Mouse (Mus musculus): ENCODE results near the gene Bloc1s4. TPM values are rescaled to one million over a fixed set of nuclear protein-coding genes. Genes with fewer than 3 reads are reported as not detected.

The Bloc1s4 gene
- polyA plus RNA-seq, 1 experiment from 2014 or later, result 27.0 TPM

DNA sequence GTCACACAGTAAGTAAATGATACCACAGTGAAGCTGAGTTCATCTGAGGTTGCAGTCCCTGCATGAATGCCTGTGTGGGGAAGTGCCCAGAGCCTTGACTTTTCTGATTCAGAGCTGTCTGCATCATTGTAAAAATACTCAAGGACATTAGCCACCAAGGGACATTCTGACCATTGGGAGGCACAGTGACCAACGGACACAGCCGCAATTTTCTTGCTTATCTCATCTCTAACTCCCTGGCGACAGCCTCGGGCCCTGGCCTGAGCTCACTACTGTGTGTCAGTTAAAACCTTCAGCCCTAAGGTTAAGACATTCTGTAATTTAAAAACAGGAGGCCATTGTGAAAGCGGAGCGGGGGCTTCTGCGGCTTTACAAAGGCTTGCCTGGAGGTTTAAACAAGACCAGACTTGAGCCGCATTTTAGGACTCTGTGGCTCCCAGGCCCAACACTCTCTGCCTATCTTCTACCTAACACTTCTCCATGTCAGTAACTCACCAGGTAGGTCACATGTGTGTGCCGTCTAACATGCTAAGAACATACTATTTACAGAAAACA, 27.6 kb upstream of the Bloc1s4 start:
- no peak overlapping the region for H3K4me3 ChIP-seq (ENCODE audit: low read depth, low read length)
- H3K36me3 ChIP-seq (ENCODE audit: control insufficient read depth, insufficient read depth, low read length), result no peaks in the 10 kb centered on the region
- 50% methylated on average over 9 of the region's 9 CpGs for WGBS
- no peak overlapping the region for H3K9ac ChIP-seq (replicated peaks; ENCODE audit: low read depth, low read length)
- no peaks in the 10 kb centered on the region for H3K9me3 ChIP-seq (ENCODE audit: control insufficient read depth, low read length)
- H3K4me2 ChIP-seq (ENCODE audit: low read depth, low read length), result no peak overlapping the region
- H3K27me3 ChIP-seq (ENCODE audit: control insufficient read depth, insufficient read depth, low read length), result no peaks in the 10 kb centered on the region
- ATAC-seq (ENCODE audit: low read depth), result no peak
- H3K4me1 ChIP-seq (ENCODE audit: control insufficient read depth, insufficient read depth, low read length), result no peaks in the 10 kb centered on the region
- no peak overlapping the region for H3K27ac ChIP-seq (ENCODE audit: low read depth, low read length)

DNA sequence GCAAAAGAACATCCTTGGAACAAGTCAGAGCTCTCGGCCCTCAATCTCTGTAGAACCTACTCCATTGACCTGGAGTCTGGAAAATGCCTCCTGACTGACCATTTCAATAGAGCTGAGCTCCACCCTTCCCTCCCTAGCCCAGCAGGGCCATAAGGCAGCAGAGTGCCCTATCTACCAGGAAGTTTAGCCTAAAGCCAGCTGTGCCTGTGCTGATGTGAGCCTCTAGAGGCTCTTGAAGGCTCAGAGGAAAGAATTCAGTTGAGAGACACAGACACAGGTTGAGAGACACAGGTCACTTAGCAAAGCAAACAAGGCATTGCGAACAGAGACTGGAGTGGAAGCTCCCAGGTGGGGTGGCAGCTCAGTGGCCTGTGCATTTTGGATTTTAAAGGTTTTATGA, 26.9 kb upstream of the Bloc1s4 start:
- no peak overlapping the region for H3K4me3 ChIP-seq (ENCODE audit: low read depth, low read length)
- H3K9ac ChIP-seq (replicated peaks; ENCODE audit: low read depth, low read length), result no peak overlapping the region
- H3K36me3 ChIP-seq (ENCODE audit: control insufficient read depth, insufficient read depth, low read length), result no peaks in the 10 kb centered on the region
- no peak for ATAC-seq (ENCODE audit: low read depth)
- WGBS, result 74% methylated on average over 2 of the region's 2 CpGs
- H3K27ac ChIP-seq (ENCODE audit: low read depth, low read length), result no peak overlapping the region
- H3K4me1 ChIP-seq (ENCODE audit: control insufficient read depth, insufficient read depth, low read length), result no peaks in the 10 kb centered on the region
- H3K27me3 ChIP-seq (ENCODE audit: control insufficient read depth, insufficient read depth, low read length), result no peaks in the 10 kb centered on the region
- H3K4me2 ChIP-seq (ENCODE audit: low read depth, low read length), result no peak overlapping the region
- H3K9me3 ChIP-seq (ENCODE audit: control insufficient read depth, low read length), result no peaks in the 10 kb centered on the region

GRCm38 (mm10) chr5:36772586-36772985, 24.1 kb upstream of the Bloc1s4 start:
- Histone ChIP-seq H3K27me3 (ENCODE audit: control insufficient read depth, insufficient read depth, low read length) (no peaks in the 10 kb centered on the region), H3K36me3 (ENCODE audit: control insufficient read depth, insufficient read depth, low read length) (no peaks in the 10 kb centered on the region), H3K4me2 (ENCODE audit: low read depth, low read length) (no peak overlapping the region), H3K9ac (replicated peaks; ENCODE audit: low read depth, low read length) (no peak overlapping the region), H3K9me3 (ENCODE audit: control insufficient read depth, low read length) (no peaks in the 10 kb centered on the region), H3K4me3 (ENCODE audit: low read depth, low read length) (no peak overlapping the region), H3K4me1 (ENCODE audit: control insufficient read depth, insufficient read depth, low read length) (peaks cover under 1% of the 10 kb centered on the region; the same call in 1 of the 2 replicates), H3K27ac (ENCODE audit: low read depth, low read length) (no peak overlapping the region)
- no peak for ATAC-seq (ENCODE audit: low read depth)
- 72% methylated on average over 5 of the region's 5 CpGs for WGBS

GRCm38 (mm10) chr5:36769603-36770002, 21.2 kb upstream of the Bloc1s4 start:
- no peak for ATAC-seq (ENCODE audit: low read depth)

GRCm38 (mm10) chr5:36766958-36767703, 18.7 kb upstream of the Bloc1s4 start:
- Histone ChIP-seq H3K4me2 (ENCODE audit: low read depth, low read length) (no peak overlapping the region), H3K36me3 (ENCODE audit: control insufficient read depth, insufficient read depth, low read length) (no peaks in the 10 kb centered on the region), H3K4me1 (ENCODE audit: control insufficient read depth, insufficient read depth, low read length) (peaks cover 7% of the 10 kb centered on the region; the same call in 1 of the 2 replicates), H3K9ac (replicated peaks; ENCODE audit: low read depth, low read length) (no peak overlapping the region), H3K4me3 (ENCODE audit: low read depth, low read length) (no peak overlapping the region), H3K27ac (ENCODE audit: low read depth, low read length) (no peak overlapping the region), H3K27me3 (ENCODE audit: control insufficient read depth, insufficient read depth, low read length) (no peaks in the 10 kb centered on the region), H3K9me3 (ENCODE audit: control insufficient read depth, low read length) (no peaks in the 10 kb centered on the region)
- peak; percentile 81; the same call in 1 of the 2 replicates for ATAC-seq (ENCODE audit: low read depth)
- 20% methylated on average over 10 of the region's 10 CpGs for WGBS

More at GRCm38 (mm10) chr5:36769603-36770002, 21.2 kb upstream of the Bloc1s4 start:
- Histone ChIP-seq H3K4me2 (ENCODE audit: low read depth, low read length) (no peak overlapping the region), H3K27ac (ENCODE audit: low read depth, low read length) (no peak overlapping the region), H3K4me1 (ENCODE audit: control insufficient read depth, insufficient read depth, low read length) (peaks cover 7% of the 10 kb centered on the region; the same call in 1 of the 2 replicates), H3K4me3 (ENCODE audit: low read depth, low read length) (no peak overlapping the region), H3K36me3 (ENCODE audit: control insufficient read depth, insufficient read depth, low read length) (no peaks in the 10 kb centered on the region), H3K27me3 (ENCODE audit: control insufficient read depth, insufficient read depth, low read length) (no peaks in the 10 kb centered on the region), H3K9ac (replicated peaks; ENCODE audit: low read depth, low read length) (no peak overlapping the region), H3K9me3 (ENCODE audit: control insufficient read depth, low read length) (no peaks in the 10 kb centered on the region)
- WGBS, result 84% methylated on average over 3 of the region's 3 CpGs

GRCm38 (mm10) chr5:36759848-36760247, 11.4 kb upstream of the Bloc1s4 start:
- Histone ChIP-seq H3K9ac (replicated peaks; ENCODE audit: low read depth, low read length) (no peak overlapping the region), H3K4me2 (ENCODE audit: low read depth, low read length) (no peak overlapping the region), H3K27ac (ENCODE audit: low read depth, low read length) (no peak overlapping the region), H3K27me3 (ENCODE audit: control insufficient read depth, insufficient read depth, low read length) (no peaks in the 10 kb centered on the region), H3K4me1 (ENCODE audit: control insufficient read depth, insufficient read depth, low read length) (no peaks in the 10 kb centered on the region), H3K9me3 (ENCODE audit: control insufficient read depth, low read length) (no peaks in the 10 kb centered on the region), H3K4me3 (ENCODE audit: low read depth, low read length) (no peak overlapping the region), H3K36me3 (ENCODE audit: control insufficient read depth, insufficient read depth, low read length) (no peaks in the 10 kb centered on the region)
- 83% methylated on average over 4 of the region's 4 CpGs for WGBS
- ATAC-seq (ENCODE audit: low read depth), result no peak

GRCm38 (mm10) chr5:36757033-36757432, 8.6 kb upstream of the Bloc1s4 start:
- Histone ChIP-seq H3K27ac (ENCODE audit: low read depth, low read length) (no peak overlapping the region), H3K4me3 (ENCODE audit: low read depth, low read length) (no peak overlapping the region), H3K36me3 (ENCODE audit: control insufficient read depth, insufficient read depth, low read length) (no peaks in the 10 kb centered on the region), H3K9ac (replicated peaks; ENCODE audit: low read depth, low read length) (no peak overlapping the region), H3K27me3 (ENCODE audit: control insufficient read depth, insufficient read depth, low read length) (no peaks in the 10 kb centered on the region; the same call in 1 of the 2 replicates), H3K4me2 (ENCODE audit: low read depth, low read length) (no peak overlapping the region), H3K4me1 (ENCODE audit: control insufficient read depth, insufficient read depth, low read length) (no peaks in the 10 kb centered on the region), H3K9me3 (ENCODE audit: control insufficient read depth, low read length) (no peaks in the 10 kb centered on the region)
- no peak for ATAC-seq (ENCODE audit: low read depth)
- 69% methylated on average over 5 of the region's 5 CpGs for WGBS

DNA sequence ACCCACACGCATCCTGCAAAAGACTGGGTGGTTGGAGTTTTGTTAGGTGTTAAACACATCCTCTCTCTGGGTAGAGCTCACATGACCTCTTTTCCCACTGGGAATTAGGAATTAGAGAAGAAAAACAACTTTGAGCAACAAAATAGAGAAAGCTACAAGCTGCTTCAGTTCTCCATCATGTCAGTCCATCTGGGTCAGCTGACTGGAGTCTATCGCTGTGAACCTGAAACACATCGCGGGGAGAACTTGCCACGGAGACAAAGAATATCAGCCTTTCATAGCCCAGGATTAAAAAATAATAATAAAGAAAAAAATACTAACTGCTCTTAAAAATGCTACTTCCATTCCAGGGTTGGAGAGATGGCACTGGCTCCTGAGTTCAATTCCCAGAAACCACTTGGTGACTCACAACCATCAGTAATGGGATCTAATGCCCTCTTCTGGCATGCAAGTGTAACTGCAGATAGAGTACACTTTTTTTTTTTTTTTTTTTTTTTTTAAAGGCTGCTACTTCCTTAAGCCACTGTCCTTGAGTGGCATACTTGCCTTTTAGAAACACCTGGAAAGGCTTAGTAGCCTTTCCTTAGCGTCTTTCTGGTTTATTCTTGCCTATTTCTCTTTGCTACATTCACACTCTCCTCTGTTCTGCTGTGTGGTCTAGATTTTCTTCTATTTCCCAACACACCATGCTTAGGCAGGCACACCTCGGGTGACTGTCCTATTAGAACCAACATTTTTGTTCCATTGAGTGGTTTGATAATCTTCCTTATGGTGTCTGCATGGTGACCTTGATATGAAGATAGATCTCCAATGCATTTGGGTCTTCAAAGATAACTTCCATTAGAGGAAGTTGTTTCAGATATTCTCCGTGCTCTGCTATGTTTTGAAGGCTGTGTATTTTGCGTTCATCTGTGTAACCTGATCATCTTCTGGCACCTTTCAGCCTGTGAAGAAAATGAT, 1.9 kb upstream of the Bloc1s4 start:
- 76% methylated on average over 9 of the region's 9 CpGs for WGBS
- Histone ChIP-seq H3K4me1 (ENCODE audit: control insufficient read depth, insufficient read depth, low read length) (peaks cover 10% of the 10 kb centered on the region), H3K9me3 (ENCODE audit: control insufficient read depth, low read length) (no peaks in the 10 kb centered on the region), H3K27ac (ENCODE audit: low read depth, low read length) (no peak overlapping the region), H3K4me2 (ENCODE audit: low read depth, low read length) (no peak overlapping the region), H3K9ac (replicated peaks; ENCODE audit: low read depth, low read length) (no peak overlapping the region), H3K4me3 (ENCODE audit: low read depth, low read length) (no peak overlapping the region), H3K36me3 (ENCODE audit: control insufficient read depth, insufficient read depth, low read length) (no peaks in the 10 kb centered on the region), H3K27me3 (ENCODE audit: control insufficient read depth, insufficient read depth, low read length) (no peaks in the 10 kb centered on the region; the same call in 1 of the 2 replicates)
- ATAC-seq (ENCODE audit: low read depth), result no peak
